Mouse (Mus musculus) left cerebral cortex, adult 11 months (tissue): Measurements from ENCODE around the gene Gm20388.

Experiments used
- DNase-seq: peaks from one replicate; pipeline ENCODE4 v3.0.0; 2022; ENCODE audit warnings: low spot score

The Gm20388 gene

GRCm38 (mm10) chr8:123729055-123729785 is 3818.6 kb downstream of the Gm20388 start:
- peak; percentile 53 for DNase-seq

- DNase-seq = no peak
Observed at GRCm38 (mm10) chr8:123729786-123730411, 3819.3 kb downstream of the Gm20388 start.

DNA sequence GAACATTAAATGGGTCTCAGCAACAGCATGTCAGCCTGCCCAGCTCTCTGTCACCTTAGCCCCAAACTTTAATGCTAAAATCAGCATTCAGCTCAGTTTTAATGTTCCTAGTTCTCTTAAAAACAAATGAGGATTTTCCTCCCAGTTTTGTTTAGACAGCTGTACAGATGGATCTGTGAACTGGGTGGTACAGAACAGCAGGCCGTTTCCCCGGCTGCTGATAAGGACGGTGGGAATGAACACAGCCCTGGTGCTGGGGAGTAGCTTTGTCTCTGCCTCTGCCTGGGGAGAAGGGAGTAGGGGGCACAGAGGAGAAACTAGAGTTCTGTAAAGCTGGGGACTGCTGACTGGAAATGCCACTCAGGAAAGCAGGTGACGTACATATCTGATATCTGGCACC is 3821.7 kb downstream of the Gm20388 start:
- no peak for DNase-seq

- DNase-seq = no peak
Observed at GRCm38 (mm10) chr8:123734486-123734885, 3823.8 kb downstream of the Gm20388 start.

- DNase-seq = no peak
Observed at GRCm38 (mm10) chr8:123736974-123737373, 3826.3 kb downstream of the Gm20388 start.

DNA sequence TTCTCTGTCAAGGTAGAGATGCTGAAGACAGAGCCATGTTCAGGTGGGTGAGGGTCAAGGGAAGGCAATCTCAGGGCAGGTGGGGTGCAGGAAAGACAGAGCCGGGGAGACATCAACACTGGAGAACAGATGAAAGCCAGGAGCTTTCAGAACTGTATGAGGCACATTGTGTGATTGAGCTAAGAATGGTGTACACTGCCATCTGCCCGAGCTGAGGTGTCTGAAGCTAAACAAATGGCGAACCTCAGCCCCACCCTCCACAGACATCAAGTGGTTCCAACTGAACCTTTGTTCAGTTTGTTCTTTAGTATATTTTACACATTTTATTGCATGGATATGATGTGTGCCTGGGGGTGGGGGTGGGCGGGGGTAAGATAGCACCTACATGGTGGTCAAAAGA is 3829.6 kb downstream of the Gm20388 start:
- DNase-seq = no peak

DNA sequence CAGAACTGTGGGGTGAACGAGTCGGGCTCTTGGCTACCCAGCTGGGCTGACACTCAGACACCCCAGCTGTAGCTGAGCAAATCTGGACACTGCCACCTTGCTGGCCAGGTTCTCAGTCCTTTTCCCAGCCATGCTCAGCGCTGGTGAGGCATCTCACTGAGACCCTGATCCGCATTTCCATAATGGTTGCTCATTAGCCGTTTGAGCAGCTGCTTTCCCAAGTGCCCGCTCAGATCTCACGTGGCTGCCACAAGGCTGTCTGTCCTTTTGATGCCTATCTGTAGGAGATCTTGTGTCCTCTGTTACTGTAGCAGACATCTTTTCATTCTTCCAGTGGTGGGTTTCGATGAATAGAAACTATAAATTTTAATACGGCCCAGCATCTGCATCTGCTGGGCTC is 3830.6 kb downstream of the Gm20388 start:
- DNase-seq = no peak

DNA sequence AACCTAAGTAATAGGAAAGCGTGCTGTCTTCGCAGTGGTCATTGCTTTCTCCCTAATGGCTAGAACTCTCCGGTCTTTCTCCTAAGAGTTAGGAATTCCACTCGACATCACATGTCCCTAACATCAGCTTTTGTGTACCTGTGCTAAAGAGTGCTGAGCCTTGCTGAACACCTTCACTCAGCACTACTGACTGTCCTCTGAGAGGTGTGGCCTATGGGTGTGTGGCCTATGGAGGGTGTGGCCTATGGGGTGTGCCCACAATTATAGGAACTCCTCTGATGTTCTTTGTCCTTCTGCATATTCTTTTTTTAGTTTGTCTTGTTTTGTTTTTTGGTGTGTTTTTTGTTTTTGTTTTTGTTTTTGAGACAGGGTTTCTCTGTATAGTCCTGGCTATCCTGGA is 3835.8 kb downstream of the Gm20388 start:
- DNase-seq = no peak

GRCm38 (mm10) chr8:123747772-123748171 is 3837.1 kb downstream of the Gm20388 start:
- DNase-seq = no peak

DNA sequence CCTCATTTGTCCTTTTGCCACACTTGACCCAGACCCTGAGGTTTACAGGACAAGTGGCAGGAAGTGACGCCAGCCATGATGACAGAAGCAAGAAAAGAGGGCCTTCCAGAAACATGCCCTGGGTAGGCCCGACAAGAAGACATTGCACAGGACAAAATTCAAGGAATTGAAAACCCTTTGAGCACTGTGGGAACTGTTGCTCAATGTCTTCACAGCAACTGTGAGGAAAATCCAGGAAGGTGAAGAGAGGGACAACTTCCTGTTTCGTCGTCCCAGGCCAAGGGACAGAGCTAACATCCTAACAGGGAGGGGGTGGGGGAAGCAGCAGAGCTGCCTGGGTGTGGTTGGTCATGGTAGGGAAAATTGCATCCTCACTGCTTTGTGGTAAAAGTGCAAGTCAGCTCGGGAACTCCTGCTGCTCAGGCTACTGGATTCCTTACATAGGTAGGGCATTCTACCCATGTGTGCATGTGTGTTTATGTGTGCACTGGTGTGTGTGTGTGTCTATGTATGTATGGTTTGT is 3839.6 kb downstream of the Gm20388 start:
- no peak for DNase-seq

DNA sequence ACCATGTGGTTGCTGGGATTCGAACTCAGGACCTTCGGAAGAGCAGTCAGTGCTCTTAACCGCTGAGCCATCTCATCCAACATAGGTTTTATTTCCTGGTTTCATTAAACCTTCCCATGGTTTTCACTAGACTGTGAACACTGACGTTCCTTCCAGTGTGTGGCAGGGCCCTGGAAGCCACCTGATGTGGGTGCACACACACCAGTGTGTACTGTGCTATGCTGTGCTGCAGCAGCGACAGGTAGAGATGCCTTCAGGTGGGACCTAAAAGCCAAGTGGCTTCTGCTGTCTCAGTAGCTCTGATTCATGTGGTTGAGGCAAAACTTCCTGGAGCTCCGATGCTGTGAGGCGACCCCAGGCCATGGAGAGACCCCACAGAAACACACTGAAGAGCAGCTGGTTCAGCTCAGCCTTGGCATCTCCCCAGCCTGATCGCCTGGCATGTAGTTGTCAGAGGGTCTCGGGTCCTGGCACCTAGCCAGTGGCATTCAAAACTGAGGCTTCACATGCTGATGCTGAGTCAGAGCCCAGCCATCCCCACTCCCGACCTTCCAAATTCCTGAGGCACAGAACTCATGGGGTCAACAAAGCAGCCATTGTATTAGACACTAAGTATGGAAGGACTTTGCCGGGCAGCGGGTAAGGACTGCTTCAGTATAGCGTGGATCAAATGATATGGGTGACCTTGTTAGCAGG is 3842.3 kb downstream of the Gm20388 start:
- no peak for DNase-seq

GRCm38 (mm10) chr8:123753604-123754375 is 3843.1 kb downstream of the Gm20388 start:
- DNase-seq = no peak

DNA sequence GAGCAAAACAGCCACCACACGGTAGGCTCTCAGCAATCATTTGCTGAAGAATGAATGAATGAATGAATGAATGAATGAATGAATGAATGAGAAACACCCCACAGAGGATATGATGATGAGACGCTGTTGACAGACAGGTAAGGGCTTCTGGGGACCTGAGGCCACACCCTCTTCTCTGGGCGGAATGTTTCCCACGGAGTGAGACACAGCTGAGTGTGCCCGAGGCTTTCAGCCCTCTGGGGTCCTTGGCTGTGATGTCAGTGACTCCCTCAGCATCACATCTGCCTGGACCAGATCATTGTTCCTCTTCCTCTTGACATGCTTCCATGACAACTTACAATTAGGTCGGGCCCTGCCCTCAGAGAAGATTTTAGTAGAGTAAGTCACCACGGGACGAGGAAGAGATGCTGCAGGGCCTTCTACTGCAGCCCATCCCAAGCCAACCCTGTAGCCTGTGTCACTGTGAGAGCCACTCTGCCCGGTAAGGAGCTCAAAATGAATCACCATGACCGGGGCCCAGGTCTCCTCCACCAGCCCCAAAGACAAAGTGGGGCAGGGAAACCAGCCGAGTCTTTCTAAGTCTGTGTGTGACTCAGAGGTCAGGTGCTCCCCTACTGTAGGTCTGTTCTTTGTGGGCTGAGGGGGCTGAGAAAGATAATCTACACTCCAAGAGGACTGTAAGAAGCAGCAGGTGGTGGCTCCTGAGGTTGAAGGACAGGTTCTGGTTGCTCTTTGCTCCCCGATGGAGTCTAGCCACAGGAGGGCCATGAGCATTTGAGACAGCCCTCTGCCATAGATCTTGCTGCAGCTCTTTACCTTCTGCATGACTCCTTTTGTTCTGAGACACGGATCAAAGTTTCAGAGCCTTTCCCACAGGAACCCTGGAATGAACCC is 3844.1 kb downstream of the Gm20388 start:
- no peak for DNase-seq

DNA sequence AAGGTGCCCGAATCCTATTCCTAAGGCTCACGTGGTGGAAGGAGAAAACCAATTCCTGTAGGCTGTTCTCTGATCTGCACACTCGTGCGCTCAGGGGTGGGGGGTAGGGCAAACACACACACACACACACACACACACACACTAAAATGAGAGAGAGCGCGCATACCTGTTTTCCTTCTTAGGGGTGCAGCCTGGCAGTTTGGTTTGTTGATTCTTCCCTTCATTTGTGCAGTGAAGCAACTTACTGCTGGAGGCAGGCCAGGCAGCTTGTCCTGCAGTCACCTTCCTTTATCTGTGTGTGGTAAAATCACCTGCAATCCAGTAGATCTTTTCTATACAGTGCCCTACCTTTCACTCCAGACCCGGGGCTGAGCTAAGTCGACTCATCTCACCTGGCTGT is 3846.3 kb downstream of the Gm20388 start:
- no peak for DNase-seq

DNA sequence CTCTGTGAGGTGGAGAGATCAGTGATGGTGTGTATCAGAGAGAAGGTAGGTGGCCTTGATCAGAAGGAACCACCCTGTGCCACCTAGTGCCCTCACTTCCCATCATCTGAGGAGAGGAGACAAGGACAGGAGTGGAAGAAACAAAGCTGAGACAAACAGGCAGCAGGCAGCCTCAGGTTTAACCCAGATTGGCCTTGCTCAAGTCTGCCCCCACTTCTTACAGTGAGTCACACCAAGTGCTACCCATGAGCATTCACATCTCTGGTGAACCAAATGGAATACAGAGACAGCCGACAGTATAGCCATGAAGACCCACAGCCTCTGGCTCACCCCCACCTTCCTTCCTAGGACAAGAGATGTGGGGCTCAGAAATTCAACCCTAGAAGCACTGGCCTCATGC is 3848.3 kb downstream of the Gm20388 start:
- DNase-seq = no peak

- no peak for DNase-seq
Observed at GRCm38 (mm10) chr8:123759933-123760332, 3849.3 kb downstream of the Gm20388 start.

- DNase-seq = no peak
Observed at GRCm38 (mm10) chr8:123760579-123760978, 3849.9 kb downstream of the Gm20388 start.

GRCm38 (mm10) chr8:123761266-123761882 is 3850.7 kb downstream of the Gm20388 start:
- DNase-seq = no peak

DNA sequence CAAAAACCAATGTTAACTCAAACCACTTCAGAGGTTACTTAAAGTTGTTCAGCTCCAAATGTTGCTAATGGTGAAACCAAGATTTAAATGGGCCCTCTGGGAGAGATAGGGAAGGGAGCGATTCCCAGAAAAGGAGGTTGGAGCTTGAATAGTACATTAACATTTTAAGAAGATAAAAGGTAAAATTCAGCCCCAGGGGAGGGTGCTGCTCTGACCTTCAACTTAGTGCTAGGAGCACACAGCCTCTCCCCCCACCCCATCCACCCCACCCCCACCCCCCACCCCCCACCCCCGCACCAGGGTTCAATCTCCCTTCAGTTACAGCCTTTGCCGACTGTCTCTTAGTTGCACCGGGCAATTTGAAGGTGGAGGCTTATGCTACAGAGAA is 3851.2 kb downstream of the Gm20388 start:
- no peak for DNase-seq

GRCm38 (mm10) chr8:123763355-123763754 is 3852.7 kb downstream of the Gm20388 start:
- no peak for DNase-seq

- no peak for DNase-seq
Observed at GRCm38 (mm10) chr8:123764671-123765070, 3854.0 kb downstream of the Gm20388 start.
